Mouse (Mus musculus) bone marrow macrophage, adult 2 months (primary cell): ENCODE measurements around the gene Pitpnc1.

Source experiments
- CTCF ChIP-seq: IDR thresholded peaks from 2 replicates; pipeline ENCODE4 v1.5.1; 2012; ENCODE audit warnings: low read depth, mild to moderate bottlenecking, low read length, moderate library complexity
- POLR2A ChIP-seq: IDR thresholded peaks from 2 replicates; pipeline ENCODE4 v1.6.1; 2012; ENCODE audit warnings: mild to moderate bottlenecking, low read depth, low read length, borderline replicate concordance

GRCm38 (mm10) chr11:107454546-107455462, 15.7 kb downstream of the Pitpnc1 start:
- no peak for TF ChIP-seq CTCF
- no peak for TF ChIP-seq POLR2A
